Mouse (Mus musculus): ENCODE data around the gene Gm19410. TPM values are rescaled to one million over a fixed set of nuclear protein-coding genes. Genes with fewer than 3 reads are reported as not detected.

Gm19410 gene
- 10 to 100 TPM; 21.0 to 22.5 TPM for total RNA-seq (2021)
- long read RNA-seq, experiment 1, full-length matches to known transcripts: 5 of 12 reads
- long read RNA-seq, experiment 1, partial matches to known transcripts: 5 of 12 reads
- long read RNA-seq, experiment 1, other reads (novel, unspliced or antisense): 2 of 12 reads
- long read RNA-seq, experiment 2, full-length matches to known transcripts: 1 of 6 reads
- long read RNA-seq, experiment 2, partial matches to known transcripts: 4 of 6 reads
- long read RNA-seq, experiment 2, other reads (novel, unspliced or antisense): 1 of 6 reads

GRCm38 (mm10) chr8:35765499-35766193 lies at the start of gene Gm19410:
Gene Gm19410 (plus strand): TSS chr8:35765790.
- DNase-seq (ENCODE audit: low spot score in 2 of 2): peak; percentile 41 to 62

GRCm38 (mm10) chr8:35730776-35731175 lies 34.8 kb upstream of the Gm19410 start:
- DNase-seq (ENCODE audit: low spot score in 2 of 2): no peak

- DNase-seq (ENCODE audit: low spot score in 2 of 2): no peak
These were observed 30.2 kb upstream of the Gm19410 start for GRCm38 (mm10) chr8:35735438-35735837.

- no peak for DNase-seq (ENCODE audit: low spot score in 2 of 2)
These were observed 9.4 kb upstream of the Gm19410 start for GRCm38 (mm10) chr8:35756202-35756601.

- DNase-seq (ENCODE audit: low spot score in 2 of 2): no peak
These were observed 570 bp upstream of the Gm19410 start for GRCm38 (mm10) chr8:35765020-35765419.

- DNase-seq (ENCODE audit: low spot score in 2 of 2): no peak
These were observed 7.9 kb downstream of the Gm19410 start for GRCm38 (mm10) chr8:35773508-35773907.

Small RNA genes within 50 kb of the gene (microRNA-seq; reads per million reads assigned to microRNA genes)
- gene Gm44474: 0 reads per million in 2 experiments

Measured in left cerebral cortex, adult 18-20 months (tissue).